Mouse (Mus musculus) cortical plate, adult 2 months (tissue): ENCODE results near the gene Actn3.

ENCODE experiments used
- CTCF ChIP-seq: fragments of 200-500 bp; IDR thresholded peaks from 2 replicates; pipeline ENCODE4 v1.5.1; 2011; ENCODE audit warnings: mild to moderate bottlenecking, control low read depth, low read length; ENCODE audit not compliant: insufficient read depth; ENCODE audit errors: extremely low read depth
- POLR2A ChIP-seq: fragments of 200-500 bp; IDR thresholded peaks from 2 replicates; pipeline ENCODE4 v1.6.1; 2011; ENCODE audit warnings: mild to moderate bottlenecking, low read length, control low read depth; ENCODE audit not compliant: insufficient read depth; ENCODE audit errors: extremely low read depth

GRCm38 (mm10) chr19:4915924-4916603 is 38.4 kb upstream of the Actn3 start:
- TF ChIP-seq CTCF, result no peak
- TF ChIP-seq POLR2A, result no peak
